Mouse (Mus musculus) hindbrain, embryonic 16.5 days (tissue): Measurements from ENCODE around the gene Dcdc2c. TPM values are rescaled to one million over a fixed set of nuclear protein-coding genes. Genes with fewer than 3 reads are reported as not detected.

Source experiments
- ATAC-seq: fragments of 200-750 bp; cut with Nextera tagmentation; 2 replicates; pipeline ENCODE4 v1.8.0; 2017; ENCODE audit warnings: moderate TSS enrichment, moderate library complexity
- H3K27ac ChIP-seq: fragments of 300-500 bp; sonication (generic); 2 replicates; pipeline ENCODE4 v1.5.1; 2014; ENCODE audit warnings: low read depth, mild to moderate bottlenecking, control low read depth, low read length, moderate library complexity
- H3K27me3 ChIP-seq: fragments of 300-500 bp; sonication (generic); replicated peaks from 2 replicates; pipeline ENCODE4 v1.6.1; 2014; ENCODE audit warnings: low read length; ENCODE audit not compliant: control insufficient read depth, insufficient read depth
- H3K36me3 ChIP-seq: fragments of 300-500 bp; sonication (generic); 2 replicates; pipeline ENCODE4 v1.6.1; 2014; ENCODE audit warnings: mild to moderate bottlenecking, low read length, moderate library complexity, mixed read lengths; ENCODE audit not compliant: control insufficient read depth, insufficient read depth
- H3K4me1 ChIP-seq: fragments of 300-500 bp; sonication (generic); 2 replicates; pipeline ENCODE4 v1.6.1; 2014; ENCODE audit warnings: low read depth, low read length; ENCODE audit not compliant: control insufficient read depth, insufficient read depth
- H3K4me2 ChIP-seq: fragments of 300-500 bp; sonication (generic); 2 replicates; pipeline ENCODE4 v1.6.1; 2014; ENCODE audit warnings: mild to moderate bottlenecking, low read length, control low read depth, moderate library complexity
- H3K4me3 ChIP-seq: fragments of 300-500 bp; sonication (generic); 2 replicates; pipeline ENCODE4 v1.5.1; 2014; ENCODE audit warnings: mild to moderate bottlenecking, low read length, control low read depth, moderate library complexity
- H3K9ac ChIP-seq: fragments of 300-500 bp; sonication (generic); 2 replicates; pipeline ENCODE4 v1.6.1; 2014; ENCODE audit warnings: low read depth, mild to moderate bottlenecking, control low read depth, low read length, moderate library complexity
- H3K9me3 ChIP-seq: fragments of 300-500 bp; sonication (generic); 2 replicates; pipeline ENCODE4 v1.6.1; 2014; ENCODE audit warnings: mild to moderate bottlenecking, low read length, moderate library complexity; ENCODE audit not compliant: control insufficient read depth
- WGBS: fragments of 180-500 bp; shearing (Covaris S2); extraction: QIAGEN DNeasy Blood & Tissue Kit; methylation state at CpG from one replicate; pipeline ENCODE4 v1.1.7; 2014; 5-methylcytosine and 5-hydroxymethylcytosine counted together
- polyA plus RNA-seq: library from polyadenylated mRNA; unstranded; fragments of >200 nt; fragmentation: Nextera tagmentation; extraction: Ambion mirVana; gene quantifications from 2 replicates; pipeline ENCODE4 v1.2.1, GENCODE M21; 2015

Gene Dcdc2c
- polyA plus RNA-seq, 1 experiment from 2014 or later: not detected

GRCm38 (mm10) chr12:28416957-28417356 is 135.2 kb downstream of the Dcdc2c start:
- Histone ChIP-seq H3K4me3 (no peak overlapping the region), H3K27ac (no peak overlapping the region), H3K9ac (no peak overlapping the region), H3K9me3 (0 out of 2 replicates have a peak, but pooled peaks cover 2% of the 10 kb centered on the region), H3K27me3 (no peaks in the 10 kb centered on the region), H3K4me1 (no peaks in the 10 kb centered on the region), H3K4me2 (no peak overlapping the region), H3K36me3 (no peaks in the 10 kb centered on the region)
- 69% methylated on average over 4 of the region's 4 CpGs for WGBS
- no peak for ATAC-seq

GRCm38 (mm10) chr12:28407656-28408405 is 144.4 kb downstream of the Dcdc2c start:
- Histone ChIP-seq H3K9me3 (peaks cover 4% of the 10 kb centered on the region; the same call in 1 of the 2 replicates), H3K4me2 (no peak overlapping the region), H3K27ac (no peak overlapping the region), H3K9ac (no peak overlapping the region), H3K27me3 (no peaks in the 10 kb centered on the region), H3K4me3 (no peak overlapping the region), H3K36me3 (no peaks in the 10 kb centered on the region), H3K4me1 (no peaks in the 10 kb centered on the region)
- 90% methylated on average over 10 of the region's 10 CpGs for WGBS
- no peak for ATAC-seq

- no peaks in the 10 kb centered on the region for H3K9me3 ChIP-seq
- no peak overlapping the region for H3K27ac ChIP-seq
- H3K9ac ChIP-seq: no peak overlapping the region
- H3K4me2 ChIP-seq: no peak overlapping the region
- WGBS: 72% methylated on average over 4 of the region's 4 CpGs
- H3K27me3 ChIP-seq: no peaks in the 10 kb centered on the region
- no peaks in the 10 kb centered on the region for H3K4me1 ChIP-seq
- no peaks in the 10 kb centered on the region for H3K36me3 ChIP-seq
- no peak for ATAC-seq
- no peak overlapping the region for H3K4me3 ChIP-seq
Observed at GRCm38 (mm10) chr12:28402256-28402655, 149.9 kb downstream of the Dcdc2c start.

- no peak overlapping the region for H3K4me2 ChIP-seq
- H3K9ac ChIP-seq: no peak overlapping the region
- H3K36me3 ChIP-seq: no peaks in the 10 kb centered on the region
- no peaks in the 10 kb centered on the region for H3K4me1 ChIP-seq
- no peaks in the 10 kb centered on the region for H3K27me3 ChIP-seq
- no peak for ATAC-seq
- H3K27ac ChIP-seq: no peak overlapping the region
- H3K4me3 ChIP-seq: no peak overlapping the region
- WGBS: 55% methylated on average over 5 of the region's 5 CpGs
- no peaks in the 10 kb centered on the region for H3K9me3 ChIP-seq
Observed at GRCm38 (mm10) chr12:28401372-28401771, 150.8 kb downstream of the Dcdc2c start.

- H3K27me3 ChIP-seq: peaks cover 2% of the 10 kb centered on the region; the same call in 1 of the 2 replicates
- peaks cover 3% of the 10 kb centered on the region for H3K9me3 ChIP-seq
- peak; percentile 27; the same call in 1 of the 2 replicates for ATAC-seq
- H3K4me1 ChIP-seq: peaks cover 2% of the 10 kb centered on the region; the same call in 1 of the 2 replicates
- WGBS: 17% methylated on average over 6 of the region's 6 CpGs
- H3K9ac ChIP-seq: no peak overlapping the region
- H3K4me3 ChIP-seq: no peak overlapping the region
- H3K36me3 ChIP-seq: no peaks in the 10 kb centered on the region
- H3K4me2 ChIP-seq: no peak overlapping the region
- H3K27ac ChIP-seq: no peak overlapping the region
Observed at GRCm38 (mm10) chr12:28392129-28392528, 160.1 kb downstream of the Dcdc2c start.

Other genes starting within 250 kb of the Dcdc2c start
- gene Allc, start 30.1 kb upstream of the Dcdc2c start, polyA plus RNA-seq: 0.15 TPM in 2 replicates
- gene Colec11, start 71.0 kb upstream of the Dcdc2c start, polyA plus RNA-seq: 1.4 and 1.6 TPM in 2 replicates
- 315 and 319 TPM in 2 replicates for gene Rps7, start 83.6 kb upstream of the Dcdc2c start, polyA plus RNA-seq
- 22.7 and 23.0 TPM in 2 replicates for gene Rnaseh1, start 97.2 kb upstream of the Dcdc2c start, polyA plus RNA-seq
- gene Adi1, start 122.8 kb upstream of the Dcdc2c start, polyA plus RNA-seq: 28.6 and 32.1 TPM in 2 replicates
- gene Trappc12, start 198.1 kb upstream of the Dcdc2c start, polyA plus RNA-seq: 41.4 and 43.1 TPM in 2 replicates
- gene Eipr1, start 199.4 kb upstream of the Dcdc2c start, polyA plus RNA-seq: 68.3 and 71.7 TPM in 2 replicates